Mouse (Mus musculus) kidney, adult 2 months (tissue): ENCODE measurements around the gene Arhgdig. TPM values are rescaled to one million over a fixed set of nuclear protein-coding genes. Genes with fewer than 3 reads are reported as not detected.

Source experiments
- DNase-seq: peaks from one replicate; pipeline ENCODE4 v3.0.0; 2021
- H3K27ac ChIP-seq: fragments of 200-500 bp; 2 replicates; pipeline ENCODE4 v1.5.1; 2012; ENCODE audit warnings: low read depth, low read length, control low read depth, inconsistent platforms; ENCODE audit not compliant: insufficient read depth
- H3K27me3 ChIP-seq: fragments of 200-500 bp; replicated peaks from 2 replicates; pipeline ENCODE4 v1.6.1; 2012; ENCODE audit warnings: mild to moderate bottlenecking, moderate library complexity, low read length, inconsistent platforms; ENCODE audit not compliant: control insufficient read depth, insufficient read depth
- H3K36me3 ChIP-seq: fragments of 200-500 bp; 2 replicates; pipeline ENCODE4 v1.6.1; 2012; ENCODE audit warnings: mild to moderate bottlenecking, moderate library complexity, low read length, inconsistent platforms; ENCODE audit not compliant: control insufficient read depth, insufficient read depth
- H3K4me1 ChIP-seq: fragments of 200-500 bp; 2 replicates; pipeline ENCODE4 v1.6.1; 2011; ENCODE audit warnings: low read length; ENCODE audit not compliant: control insufficient read depth, insufficient read depth
- H3K4me3 ChIP-seq: fragments of 200-500 bp; 2 replicates; pipeline ENCODE4 v1.5.1; 2011; ENCODE audit warnings: mild to moderate bottlenecking, low read depth, low read length, control low read depth; ENCODE audit not compliant: insufficient read depth
- CTCF ChIP-seq: fragments of 200-500 bp; conservative IDR thresholded peaks from 2 replicates; pipeline ENCODE4 v1.5.1; 2011; ENCODE audit warnings: low read depth, mild to moderate bottlenecking, control low read depth, low read length, moderate library complexity, mixed read lengths; ENCODE audit not compliant: insufficient read depth, insufficient read length
- POLR2A ChIP-seq: fragments of 200-500 bp; IDR thresholded peaks from one replicate; pipeline ENCODE4 v1.6.1; 2011; ENCODE audit warnings: low read depth, low read length, control low read depth
- WGBS: fragments of 180-500 bp; shearing (Covaris S2); methylation state at CpG from one replicate; pipeline ENCODE4 v1.1.7; 2018; 5-methylcytosine and 5-hydroxymethylcytosine counted together
- polyA plus RNA-seq: library from polyadenylated mRNA; depleted of rRNA; stranded (reverse); fragments of >200 nt; gene quantifications from 2 replicates; pipeline ENCODE4 v1.2.3, GENCODE M21; 2012; rRNA removed

Arhgdig gene
- 3.4 and 4.4 TPM in 2 replicates for polyA plus RNA-seq

GRCm38 (mm10) chr17:26207686-26208085 is at the start of gene Arhgdig:
TSS of gene Arhgdig (minus strand) at chr17:26207786.
- WGBS, result 80% methylated on average over 12 of the region's 12 CpGs
- DNase-seq, result no peak

GRCm38 (mm10) chr17:26255313-26255712 is 47.7 kb upstream of the Arhgdig start:
- Histone ChIP-seq H3K27me3 (no peaks in the 10 kb centered on the region), H3K4me1 (peaks cover 3% of the 10 kb centered on the region; the same call in 1 of the 2 replicates), H3K4me3 (no peak overlapping the region), H3K36me3 (peaks cover 2% of the 10 kb centered on the region), H3K27ac (no peak overlapping the region)
- DNase-seq, result no peak
- WGBS, result 94% methylated on average over 7 of the region's 7 CpGs
- no peak for TF ChIP-seq CTCF
- no peak for TF ChIP-seq POLR2A

More at GRCm38 (mm10) chr17:26207686-26208085, at the start of gene Arhgdig:
- H3K4me3 ChIP-seq, result no peak within 1 kb of the TSS
- TF ChIP-seq CTCF, result no peak
- no peak for TF ChIP-seq POLR2A
- no peaks in the 10 kb centered on the region for H3K27me3 ChIP-seq
- H3K36me3 ChIP-seq, result no peaks in the 10 kb centered on the region
- no peak within 1 kb of the TSS for H3K27ac ChIP-seq
- 0 out of 2 replicates have a peak, but pooled peaks cover 5% of the 10 kb centered on the region for H3K4me1 ChIP-seq

GRCm38 (mm10) chr17:26253399-26253798 is 45.8 kb upstream of the Arhgdig start:
- H3K4me3 ChIP-seq, result peak overlapping the region; percentile 79
- H3K27ac ChIP-seq, result peak overlapping the region; percentile 84; the same call in 1 of the 2 replicates
- peaks cover 2% of the 10 kb centered on the region; the same call in 1 of the 2 replicates for H3K36me3 ChIP-seq
- H3K27me3 ChIP-seq, result no peaks in the 10 kb centered on the region
- peaks cover 3% of the 10 kb centered on the region; the same call in 1 of the 2 replicates for H3K4me1 ChIP-seq
- WGBS, result 1% methylated on average over 24 of the region's 24 CpGs
- TF ChIP-seq CTCF (no peak), POLR2A (no peak)
- DNase-seq, result no peak

- Histone ChIP-seq H3K27me3 (no peaks in the 10 kb centered on the region), H3K4me1 (peaks cover 3% of the 10 kb centered on the region; the same call in 1 of the 2 replicates), H3K36me3 (no peaks in the 10 kb centered on the region), H3K27ac (peak within 1 kb of the TSS; percentile 84), H3K4me3 (peak within 1 kb of the TSS; percentile 79)
- DNase-seq, result peak; percentile 98
- WGBS, result under 1% methylated on average over 43 of the region's 43 CpGs
- TF ChIP-seq CTCF (no peak), POLR2A (peak; percentile 49)
Measured at GRCm38 (mm10) chr17:26252539-26253251, 45.1 kb upstream of the Arhgdig start, which contains the start of gene Luc7l. TSS of gene Luc7l (plus strand) at chr17:26252896.

GRCm38 (mm10) chr17:26251886-26252538 is 44.4 kb upstream of the Arhgdig start:
- no peaks in the 10 kb centered on the region for H3K27me3 ChIP-seq
- DNase-seq, result no peak
- TF ChIP-seq CTCF, result no peak
- no peak for TF ChIP-seq POLR2A
- no peak overlapping the region for H3K27ac ChIP-seq
- WGBS, result 57% methylated on average over 4 of the region's 4 CpGs
- H3K36me3 ChIP-seq, result no peaks in the 10 kb centered on the region
- peaks cover 3% of the 10 kb centered on the region; the same call in 1 of the 2 replicates for H3K4me1 ChIP-seq
- no peak overlapping the region for H3K4me3 ChIP-seq

GRCm38 (mm10) chr17:26244101-26244841 is 36.7 kb upstream of the Arhgdig start, which contains the start of gene Fam234a:
TSS of gene Fam234a (minus strand) at chr17:26244242.
- H3K36me3 ChIP-seq, result no peaks in the 10 kb centered on the region
- H3K4me3 ChIP-seq, result peak within 1 kb of the TSS; percentile 62
- H3K4me1 ChIP-seq, result peaks cover 8% of the 10 kb centered on the region; the same call in 1 of the 2 replicates
- peak; percentile 98 for DNase-seq
- no peaks in the 10 kb centered on the region for H3K27me3 ChIP-seq
- WGBS, result 5% methylated on average over 33 of the region's 33 CpGs
- TF ChIP-seq POLR2A (peak; percentile 4), CTCF (no peak)
- peak within 1 kb of the TSS; percentile 75 for H3K27ac ChIP-seq
